Mouse (Mus musculus): ENCODE measurements at regions not wholly inside any gene's neighbourhood (a gene's known extent, or its start where the extent isn't known, plus 50 kb on each side); places are given as distances from the start of the nearest gene placed in this dataset.
A peak's percentile ranks its signal among the peaks of the same experiment; 100 is the strongest.

- no peak for TF ChIP-seq EP300 (IDR thresholded peaks at IDR 0.05; ENCODE audit: low read depth)
- no peak for TF ChIP-seq CTCF (IDR thresholded peaks at IDR 0.05; ENCODE audit: low read depth)
- ATAC-seq (no peak), DNase-seq (no peak)
- Histone ChIP-seq H3K27me3 (ENCODE audit: insufficient read depth, low read length) (no peaks in the 10 kb centered on the region), H3K4me1 (ENCODE audit: insufficient read depth) (no peaks in the 10 kb centered on the region), H3K36me3 (replicated peaks; ENCODE audit: insufficient read depth, low read length) (no peaks in the 10 kb centered on the region), H3K9ac (replicated peaks) (no peak overlapping the region), H3K4me3 (ENCODE audit: low read depth, low read length) (no peak overlapping the region), H3K9me3 (ENCODE audit: low read length) (no peaks in the 10 kb centered on the region), H3K27ac (ENCODE audit: low read depth) (no peak overlapping the region), H3K4me2 (ENCODE audit: low read depth, low read length) (no peak overlapping the region)
- 80% methylated on average over 3 of the region's 3 CpGs for WGBS (ENCODE audit: insufficient replicate concordance)
Observed at GRCm38 (mm10) chr10:17512487-17512886, 210.5 kb upstream of the Cited2 start.

- 75% methylated on average over 6 of the region's 6 CpGs for WGBS (ENCODE audit: insufficient replicate concordance)
- ATAC-seq (no peak), DNase-seq (no peak)
- no peaks in the 10 kb centered on the region for H3K9me3 ChIP-seq (ENCODE audit: low read length)
- no peaks in the 10 kb centered on the region for H3K36me3 ChIP-seq (replicated peaks; ENCODE audit: insufficient read depth, low read length)
- no peak overlapping the region for H3K4me2 ChIP-seq (ENCODE audit: low read depth, low read length)
- H3K4me3 ChIP-seq (ENCODE audit: low read depth, low read length) = no peak overlapping the region
- H3K27me3 ChIP-seq (ENCODE audit: insufficient read depth, low read length) = no peaks in the 10 kb centered on the region
- TF ChIP-seq EP300 (IDR thresholded peaks at IDR 0.05; ENCODE audit: low read depth) = no peak
- no peak for TF ChIP-seq CTCF (IDR thresholded peaks at IDR 0.05; ENCODE audit: low read depth)
- peaks cover 1% of the 10 kb centered on the region for H3K4me1 ChIP-seq (ENCODE audit: insufficient read depth)
- H3K9ac ChIP-seq (replicated peaks) = no peak overlapping the region
- H3K27ac ChIP-seq (ENCODE audit: low read depth) = no peak overlapping the region
Observed at GRCm38 (mm10) chr10:17513756-17514155, 209.3 kb upstream of the Cited2 start.

GRCm38 (mm10) chr10:17516068-17516467 is 206.9 kb upstream of the Cited2 start:
- Histone ChIP-seq H3K4me1 (ENCODE audit: insufficient read depth) (peaks cover 4% of the 10 kb centered on the region), H3K4me2 (ENCODE audit: low read depth, low read length) (no peak overlapping the region), H3K27me3 (ENCODE audit: insufficient read depth, low read length) (no peaks in the 10 kb centered on the region), H3K9me3 (ENCODE audit: low read length) (no peaks in the 10 kb centered on the region), H3K4me3 (ENCODE audit: low read depth, low read length) (no peak overlapping the region), H3K36me3 (replicated peaks; ENCODE audit: insufficient read depth, low read length) (no peaks in the 10 kb centered on the region), H3K27ac (ENCODE audit: low read depth) (no peak overlapping the region), H3K9ac (replicated peaks) (no peak overlapping the region)
- DNase-seq (no peak), ATAC-seq (no peak)
- TF ChIP-seq CTCF (IDR thresholded peaks at IDR 0.05; ENCODE audit: low read depth) = no peak
- no peak for TF ChIP-seq EP300 (IDR thresholded peaks at IDR 0.05; ENCODE audit: low read depth)
- 76% methylated on average over 2 of the region's 2 CpGs for WGBS (ENCODE audit: insufficient replicate concordance)

GRCm38 (mm10) chr10:17518423-17519175 is 204.4 kb upstream of the Cited2 start:
- no peak overlapping the region for H3K4me3 ChIP-seq (ENCODE audit: low read depth, low read length)
- DNase-seq = no peak
- TF ChIP-seq EP300 (IDR thresholded peaks at IDR 0.05; ENCODE audit: low read depth) (no peak), CTCF (IDR thresholded peaks at IDR 0.05; ENCODE audit: low read depth) (no peak)
- no peak overlapping the region for H3K27ac ChIP-seq (ENCODE audit: low read depth)
- peak; percentile 43; the same call in 1 of the 2 replicates for ATAC-seq
- no peaks in the 10 kb centered on the region for H3K9me3 ChIP-seq (ENCODE audit: low read length)
- no peaks in the 10 kb centered on the region for H3K27me3 ChIP-seq (ENCODE audit: insufficient read depth, low read length)
- no peaks in the 10 kb centered on the region for H3K36me3 ChIP-seq (replicated peaks; ENCODE audit: insufficient read depth, low read length)
- peaks cover 10% of the 10 kb centered on the region for H3K4me1 ChIP-seq (ENCODE audit: insufficient read depth)
- WGBS (ENCODE audit: insufficient replicate concordance) = 63% methylated on average over 9 of the region's 9 CpGs
- H3K4me2 ChIP-seq (ENCODE audit: low read depth, low read length) = no peak overlapping the region
- H3K9ac ChIP-seq (replicated peaks) = no peak overlapping the region

GRCm38 (mm10) chr10:17522026-17522541 is 200.9 kb upstream of the Cited2 start:
- Histone ChIP-seq H3K4me1 (ENCODE audit: insufficient read depth) (peaks cover 10% of the 10 kb centered on the region), H3K36me3 (replicated peaks; ENCODE audit: insufficient read depth, low read length) (no peaks in the 10 kb centered on the region), H3K27ac (ENCODE audit: low read depth) (peak overlapping the region; percentile 37), H3K4me2 (ENCODE audit: low read depth, low read length) (peak overlapping the region; percentile 30; the same call in 1 of the 2 replicates), H3K27me3 (ENCODE audit: insufficient read depth, low read length) (no peaks in the 10 kb centered on the region), H3K9ac (replicated peaks) (no peak overlapping the region), H3K9me3 (ENCODE audit: low read length) (no peaks in the 10 kb centered on the region), H3K4me3 (ENCODE audit: low read depth, low read length) (no peak overlapping the region)
- peak; percentile 41 for DNase-seq
- TF ChIP-seq EP300 (IDR thresholded peaks at IDR 0.05; ENCODE audit: low read depth) = no peak
- TF ChIP-seq CTCF (IDR thresholded peaks at IDR 0.05; ENCODE audit: low read depth) = no peak
- 23% methylated on average over 5 of the region's 5 CpGs for WGBS (ENCODE audit: insufficient replicate concordance)
- no peak for ATAC-seq

GRCm38 (mm10) chr10:17523558-17524328 is 199.3 kb upstream of the Cited2 start:
- H3K9me3 ChIP-seq (ENCODE audit: low read length) = no peaks in the 10 kb centered on the region
- 55% methylated on average over 6 of the region's 6 CpGs for WGBS (ENCODE audit: insufficient replicate concordance)

More at GRCm38 (mm10) chr10:17523558-17524328, 199.3 kb upstream of the Cited2 start:
- H3K9ac ChIP-seq (replicated peaks) = no peak overlapping the region
- peaks cover 9% of the 10 kb centered on the region for H3K4me1 ChIP-seq (ENCODE audit: insufficient read depth)
- no peak overlapping the region for H3K4me3 ChIP-seq (ENCODE audit: low read depth, low read length)
- no peak overlapping the region for H3K4me2 ChIP-seq (ENCODE audit: low read depth, low read length)
- no peak overlapping the region for H3K27ac ChIP-seq (ENCODE audit: low read depth)
- no peaks in the 10 kb centered on the region for H3K36me3 ChIP-seq (replicated peaks; ENCODE audit: insufficient read depth, low read length)
- TF ChIP-seq EP300 (IDR thresholded peaks at IDR 0.05; ENCODE audit: low read depth) = no peak
- TF ChIP-seq CTCF (IDR thresholded peaks at IDR 0.05; ENCODE audit: low read depth) = no peak
- ATAC-seq (no peak), DNase-seq (no peak)
- H3K27me3 ChIP-seq (ENCODE audit: insufficient read depth, low read length) = no peaks in the 10 kb centered on the region

Data from liver, postnatal 0 days (tissue).